Mouse (Mus musculus) embryonic facial prominence, embryonic 11.5 days (tissue): Measurements from ENCODE around the gene Vasp. TPM values are rescaled to one million over a fixed set of nuclear protein-coding genes. Genes with fewer than 3 reads are reported as not detected.

Experiments used
- ATAC-seq: fragments of 200-750 bp; cut with Nextera tagmentation; replicated peaks from 2 replicates; pipeline ENCODE4 v1.8.0; 2017; ENCODE audit warnings: low read depth; ENCODE audit not compliant: insufficient number of reproducible peaks, low FRiP score, low TSS enrichment
- DNase-seq: peaks from one replicate; pipeline ENCODE4 v3.0.0-alpha.2; 2015; ENCODE audit warnings: low spot score
- H3K27ac ChIP-seq: fragments of 300-500 bp; sonication (generic); replicated peaks from 2 replicates; pipeline ENCODE4 v1.5.1; 2014; ENCODE audit warnings: mild to moderate bottlenecking, low read depth, low read length, control low read depth
- H3K27me3 ChIP-seq: fragments of 300-500 bp; sonication (generic); 2 replicates; pipeline ENCODE4 v1.6.1; 2014; ENCODE audit warnings: mild to moderate bottlenecking, low read length, moderate library complexity, mixed read lengths; ENCODE audit not compliant: control insufficient read depth, insufficient read depth
- H3K36me3 ChIP-seq: fragments of 300-500 bp; sonication (generic); replicated peaks from 2 replicates; pipeline ENCODE4 v1.6.1; 2014; ENCODE audit warnings: low read depth, mild to moderate bottlenecking, low read length, moderate library complexity, mixed read lengths; ENCODE audit not compliant: control insufficient read depth, insufficient read depth
- H3K4me1 ChIP-seq: fragments of 300-500 bp; sonication (generic); 2 replicates; pipeline ENCODE4 v1.6.1; 2014; ENCODE audit warnings: low read length, mixed read lengths; ENCODE audit not compliant: control insufficient read depth, insufficient read depth
- H3K4me2 ChIP-seq: fragments of 300-500 bp; sonication (generic); 2 replicates; pipeline ENCODE4 v1.6.1; 2014; ENCODE audit warnings: low read depth, mild to moderate bottlenecking, control low read depth, low read length, moderate library complexity
- H3K4me3 ChIP-seq: fragments of 300-500 bp; sonication (generic); 2 replicates; pipeline ENCODE4 v1.5.1; 2014; ENCODE audit warnings: low read depth, low read length, control low read depth
- H3K9ac ChIP-seq: fragments of 300-500 bp; sonication (generic); replicated peaks from 2 replicates; pipeline ENCODE4 v1.6.1; 2014; ENCODE audit warnings: mild to moderate bottlenecking, control low read depth, low read length
- H3K9me3 ChIP-seq: fragments of 300-500 bp; sonication (generic); replicated peaks from 2 replicates; pipeline ENCODE4 v1.6.1; 2016; ENCODE audit warnings: mild to moderate bottlenecking, low read length, inconsistent platforms, mixed read lengths; ENCODE audit not compliant: control insufficient read depth
- WGBS: fragments of 180-500 bp; shearing (Covaris S2); extraction: QIAGEN DNeasy Blood & Tissue Kit; methylation state at CpG from one replicate; pipeline ENCODE4 v1.1.7; 2014; 5-methylcytosine and 5-hydroxymethylcytosine counted together
- polyA plus RNA-seq: library from polyadenylated mRNA; unstranded; fragments of >200 nt; fragmentation: Nextera tagmentation; extraction: Ambion mirVana; gene quantifications from 2 replicates; pipeline ENCODE4 v1.2.1, GENCODE M21; 2014

Gene Vasp
- polyA plus RNA-seq: 53.2 and 54.9 TPM in 2 replicates

- Histone ChIP-seq H3K9me3 (no peaks in the 10 kb centered on the region), H3K27me3 (no peaks in the 10 kb centered on the region), H3K9ac (peak within 1 kb of the TSS; percentile 87), H3K4me2 (peak within 1 kb of the TSS; percentile 98), H3K36me3 (no peaks in the 10 kb centered on the region), H3K4me3 (peak within 1 kb of the TSS; percentile 96), H3K4me1 (peaks cover 9% of the 10 kb centered on the region), H3K27ac (peak within 1 kb of the TSS; percentile 83)
- ATAC-seq (peak; percentile 42), DNase-seq (peak; percentile 94)
- WGBS: 0% methylated on average over 60 of the region's 62 CpGs
Measured at GRCm38 (mm10) chr7:19271238-19272172, at the start of gene Vasp. Vasp (minus strand) TSS chr7:19271817.

GRCm38 (mm10) chr7:19320637-19321036, 49.0 kb upstream of the Vasp start:
- DNase-seq: no peak
- no peak for ATAC-seq
- Histone ChIP-seq H3K27me3 (no peaks in the 10 kb centered on the region), H3K9ac (no peak overlapping the region), H3K9me3 (no peaks in the 10 kb centered on the region), H3K4me1 (no peaks in the 10 kb centered on the region), H3K36me3 (no peaks in the 10 kb centered on the region), H3K4me3 (no peak overlapping the region), H3K4me2 (no peak overlapping the region), H3K27ac (no peak overlapping the region)
- 48% methylated on average over 7 of the region's 7 CpGs for WGBS

GRCm38 (mm10) chr7:19319906-19320305, 48.3 kb upstream of the Vasp start:
- no peaks in the 10 kb centered on the region for H3K9me3 ChIP-seq
- H3K27ac ChIP-seq: no peak overlapping the region
- H3K27me3 ChIP-seq: no peaks in the 10 kb centered on the region
- H3K9ac ChIP-seq: peak overlapping the region; percentile 35; the same call in 1 of the 2 replicates
- DNase-seq (peak; percentile 98), ATAC-seq (peak; percentile 88)
- no peaks in the 10 kb centered on the region for H3K36me3 ChIP-seq
- H3K4me2 ChIP-seq: peak overlapping the region; percentile 62
- no peaks in the 10 kb centered on the region for H3K4me1 ChIP-seq
- WGBS: under 1% methylated on average over 41 of the region's 41 CpGs
- H3K4me3 ChIP-seq: peak overlapping the region; percentile 30

- Histone ChIP-seq H3K9me3 (no peaks in the 10 kb centered on the region), H3K27me3 (no peaks in the 10 kb centered on the region), H3K27ac (no peak overlapping the region), H3K4me3 (peak overlapping the region; percentile 30), H3K9ac (peak overlapping the region; percentile 35; the same call in 1 of the 2 replicates), H3K4me1 (no peaks in the 10 kb centered on the region), H3K4me2 (peak overlapping the region; percentile 62), H3K36me3 (no peaks in the 10 kb centered on the region)
- DNase-seq: no peak
- peak; percentile 68 for ATAC-seq
- WGBS: 19% methylated on average over 9 of the region's 9 CpGs
Measured at GRCm38 (mm10) chr7:19319458-19319857, 47.8 kb upstream of the Vasp start.

GRCm38 (mm10) chr7:19318676-19319075, 47.1 kb upstream of the Vasp start:
- WGBS: 84% methylated on average over 7 of the region's 7 CpGs
- no peak for DNase-seq
- no peaks in the 10 kb centered on the region for H3K27me3 ChIP-seq

GRCm38 (mm10) chr7:19318201-19318600, 46.6 kb upstream of the Vasp start:
- H3K4me2 ChIP-seq: no peak overlapping the region
- DNase-seq: no peak
- ATAC-seq: no peak
- no peaks in the 10 kb centered on the region for H3K4me1 ChIP-seq
- H3K9ac ChIP-seq: no peak overlapping the region
- H3K4me3 ChIP-seq: no peak overlapping the region
- H3K27ac ChIP-seq: no peak overlapping the region
- no peaks in the 10 kb centered on the region for H3K9me3 ChIP-seq
- H3K27me3 ChIP-seq: no peaks in the 10 kb centered on the region
- no peaks in the 10 kb centered on the region for H3K36me3 ChIP-seq
- 74% methylated on average over 2 of the region's 2 CpGs for WGBS

More at GRCm38 (mm10) chr7:19318676-19319075, 47.1 kb upstream of the Vasp start:
- Histone ChIP-seq H3K9me3 (no peaks in the 10 kb centered on the region), H3K9ac (no peak overlapping the region), H3K4me3 (no peak overlapping the region), H3K36me3 (no peaks in the 10 kb centered on the region), H3K4me2 (no peak overlapping the region), H3K27ac (no peak overlapping the region), H3K4me1 (no peaks in the 10 kb centered on the region)
- ATAC-seq: no peak

GRCm38 (mm10) chr7:19316451-19317161, 45.0 kb upstream of the Vasp start:
- H3K27me3 ChIP-seq: no peaks in the 10 kb centered on the region
- 57% methylated on average over 14 of the region's 14 CpGs for WGBS
- no peak overlapping the region; the same call in 1 of the 2 replicates for H3K4me2 ChIP-seq
- no peaks in the 10 kb centered on the region for H3K4me1 ChIP-seq
- no peak overlapping the region; the same call in 1 of the 2 replicates for H3K9ac ChIP-seq
- no peak overlapping the region for H3K27ac ChIP-seq
- no peak overlapping the region for H3K4me3 ChIP-seq
- no peaks in the 10 kb centered on the region for H3K9me3 ChIP-seq
- H3K36me3 ChIP-seq: no peaks in the 10 kb centered on the region
- ATAC-seq: no peak
- no peak for DNase-seq
